Mouse (Mus musculus) C2C12 (cell line): ENCODE data around the gene Dab2ip.

Experiments
- CEBPB ChIP-seq: IDR thresholded peaks from one replicate; pipeline ENCODE4 v1.6.1; 2011; ENCODE audit warnings: low read depth, mild to moderate bottlenecking, control low read depth, moderate library complexity
- CTCF ChIP-seq: IDR thresholded peaks from one replicate; pipeline ENCODE4 v1.5.1; 2011; ENCODE audit not compliant: control insufficient read depth, insufficient read depth, insufficient read length
- FOSL1 ChIP-seq: IDR thresholded peaks from one replicate; pipeline ENCODE4 v1.8.0; 2011; ENCODE audit warnings: mild to moderate bottlenecking, low read length; ENCODE audit not compliant: poor library complexity, insufficient read depth, severe bottlenecking
- MAX ChIP-seq: IDR thresholded peaks from one replicate; pipeline ENCODE4 v1.6.1; 2011; ENCODE audit warnings: mild to moderate bottlenecking, control low read depth
- MYOD1 ChIP-seq: IDR thresholded peaks from one replicate; pipeline ENCODE4 v1.6.1; 2011; ENCODE audit warnings: low read depth; ENCODE audit not compliant: control insufficient read depth, insufficient read length
- MYOG ChIP-seq: IDR thresholded peaks from one replicate; pipeline ENCODE4 v1.6.1; 2011; ENCODE audit not compliant: control insufficient read depth, insufficient read length; ENCODE audit errors: extremely low read depth
- USF1 ChIP-seq: IDR thresholded peaks from one replicate; pipeline ENCODE4 v1.6.1; 2011; ENCODE audit warnings: low read depth, mild to moderate bottlenecking, control low read depth, moderate library complexity

DNA sequence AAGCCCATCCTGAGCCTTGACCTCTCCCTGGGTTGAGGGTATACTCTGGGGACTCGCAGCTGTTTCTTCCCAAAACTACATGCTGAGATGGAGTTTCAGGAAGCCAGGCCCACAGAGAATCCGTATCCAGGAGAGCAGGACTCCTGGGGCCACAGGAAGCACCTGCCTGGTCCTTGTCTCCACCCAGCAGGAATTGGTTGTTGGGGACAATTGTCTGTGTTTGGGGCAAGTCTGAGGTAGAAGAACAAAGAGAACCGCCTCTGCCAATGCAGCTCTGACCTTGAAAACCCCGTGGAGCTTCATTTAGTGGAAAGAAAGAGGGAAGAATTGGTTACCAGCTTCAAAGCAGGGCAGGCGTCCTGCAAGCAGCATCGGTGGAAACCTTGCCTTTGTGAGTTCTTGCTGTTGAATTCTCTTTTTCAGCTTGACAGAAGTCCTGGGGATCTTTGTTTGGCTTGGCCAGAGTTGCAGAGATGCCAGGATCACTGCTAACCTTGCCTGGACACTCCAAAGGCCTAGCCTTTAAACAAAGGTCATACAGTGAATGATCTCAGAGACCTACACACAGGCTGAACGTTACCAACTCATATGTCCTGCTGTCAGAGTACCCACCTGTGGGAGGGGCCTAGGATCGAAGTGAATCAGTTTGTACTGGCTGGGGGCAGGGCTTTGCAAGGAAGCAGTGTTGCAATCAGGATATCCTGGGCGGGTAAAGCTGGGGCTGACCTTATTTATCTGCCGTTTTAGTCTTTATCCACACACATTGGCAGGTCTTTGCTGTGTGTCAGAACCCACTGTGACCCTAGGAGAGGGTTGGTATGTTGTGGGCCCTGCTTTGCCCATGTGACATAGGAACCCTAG lies 122.0 kb downstream of the Dab2ip start:
- TF ChIP-seq CTCF (no peak), MYOG (no peak), FOSL1 (no peak), CEBPB (peak; percentile 68), MYOD1 (no peak), MAX (no peak), USF1 (no peak)
